Mouse (Mus musculus) gonadal fat pad, adult 2 months (tissue): ENCODE measurements around the gene Cux2. TPM values are rescaled to one million over a fixed set of nuclear protein-coding genes. Genes with fewer than 3 reads are reported as not detected.
"Not testable (repeated sequence)": the region's sequence is repeated elsewhere in the genome, so short reads cannot be mapped to it uniquely, and the experiment has no call there.

Experiments used
- DNase-seq: peaks from one replicate; pipeline ENCODE4 v3.0.0-alpha.2; 2012; ENCODE audit warnings: low read depth
- polyA plus RNA-seq: library from polyadenylated mRNA; depleted of rRNA; stranded (reverse); fragments of >200 nt; gene quantifications from 2 replicates; pipeline ENCODE4 v1.2.3, GENCODE M21; 2012

Cux2 gene
- polyA plus RNA-seq, 1 experiment, result 2.5 TPM

DNA sequence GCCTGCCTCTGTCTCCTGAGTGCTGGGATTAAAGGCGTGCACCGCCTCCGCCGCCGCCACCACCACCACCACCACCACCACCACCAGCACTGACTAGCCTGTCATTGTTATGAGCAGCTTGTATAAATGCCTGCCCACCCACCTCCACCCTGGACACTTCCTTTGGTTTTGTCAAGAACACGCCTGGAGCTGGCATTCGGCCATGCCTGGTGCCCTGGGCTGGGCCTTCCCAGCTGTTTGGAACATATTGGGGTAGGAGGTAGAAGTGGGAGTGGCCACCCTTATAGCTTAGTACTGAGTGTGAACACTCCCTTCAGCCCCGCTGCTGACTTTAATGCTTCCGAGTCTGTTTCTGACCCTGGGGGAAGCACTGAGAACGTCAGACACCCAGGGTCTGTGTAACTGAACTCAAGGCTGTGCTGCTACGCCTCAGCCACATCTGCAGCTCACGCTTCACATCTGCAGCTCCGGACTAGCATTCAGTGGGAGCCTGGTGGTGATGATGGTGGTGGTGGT lies 178.3 kb downstream of the Cux2 start:
- DNase-seq, result no peak

DNA sequence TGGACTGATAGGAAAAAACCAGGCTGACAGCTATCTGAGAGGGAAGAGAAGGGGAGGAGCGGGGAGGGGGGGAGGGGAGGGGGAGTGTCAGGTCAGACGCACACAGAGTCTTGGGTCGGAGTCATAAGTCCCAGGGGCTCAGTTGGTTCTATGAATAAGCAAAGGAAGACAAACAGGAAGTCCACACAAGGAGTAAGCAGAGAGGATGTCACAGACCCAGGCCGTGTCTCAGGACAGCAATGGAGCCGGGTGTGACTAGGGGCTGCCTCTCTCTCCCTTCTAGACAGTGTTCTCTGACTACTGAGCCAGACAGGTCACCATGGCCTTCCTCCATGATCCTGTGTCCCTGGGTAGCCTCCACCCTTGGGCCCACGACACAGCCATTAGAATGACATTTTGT lies 179.1 kb downstream of the Cux2 start:
- DNase-seq, result no peak

DNA sequence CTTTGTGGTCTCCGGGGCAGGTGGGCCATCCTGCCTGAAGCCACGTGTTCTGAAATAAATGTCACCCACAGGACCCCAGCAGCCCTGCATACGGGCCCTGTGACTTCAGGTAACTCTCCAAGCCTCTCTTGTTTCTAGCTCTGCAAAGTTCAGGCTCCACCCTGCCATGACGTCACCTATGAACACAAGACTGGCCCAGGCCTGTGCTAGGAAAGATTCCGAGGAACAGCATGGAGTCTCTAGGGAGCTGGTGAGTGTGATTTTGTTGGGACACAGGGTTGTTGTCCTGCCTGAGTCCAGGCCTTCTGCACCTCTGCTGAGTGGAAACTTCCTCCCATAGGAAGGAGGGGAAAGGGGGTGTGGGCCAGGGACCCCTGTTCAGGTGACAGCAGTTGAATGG lies 181.9 kb downstream of the Cux2 start:
- DNase-seq, result no peak

DNA sequence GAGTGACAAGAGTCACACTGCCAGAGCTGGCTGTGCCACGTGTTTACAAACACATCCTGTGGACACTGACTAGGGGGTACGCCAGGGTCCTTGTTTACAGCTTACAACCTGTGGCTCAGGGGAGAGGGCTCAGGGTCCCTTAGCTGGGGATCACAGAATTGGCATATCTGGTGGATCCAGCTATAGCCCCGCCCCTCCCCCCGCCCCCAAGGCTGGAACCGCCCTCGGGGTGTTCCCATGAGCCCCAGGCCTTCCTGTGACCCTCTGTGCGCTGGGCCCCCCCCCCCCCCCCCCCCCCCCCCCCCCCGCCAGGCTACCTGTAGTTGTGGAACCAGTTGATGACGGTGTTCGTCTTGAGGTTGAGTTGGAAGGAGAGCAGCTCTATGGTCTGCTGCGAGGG lies 185.6 kb downstream of the Cux2 start:
- no peak for DNase-seq

DNA sequence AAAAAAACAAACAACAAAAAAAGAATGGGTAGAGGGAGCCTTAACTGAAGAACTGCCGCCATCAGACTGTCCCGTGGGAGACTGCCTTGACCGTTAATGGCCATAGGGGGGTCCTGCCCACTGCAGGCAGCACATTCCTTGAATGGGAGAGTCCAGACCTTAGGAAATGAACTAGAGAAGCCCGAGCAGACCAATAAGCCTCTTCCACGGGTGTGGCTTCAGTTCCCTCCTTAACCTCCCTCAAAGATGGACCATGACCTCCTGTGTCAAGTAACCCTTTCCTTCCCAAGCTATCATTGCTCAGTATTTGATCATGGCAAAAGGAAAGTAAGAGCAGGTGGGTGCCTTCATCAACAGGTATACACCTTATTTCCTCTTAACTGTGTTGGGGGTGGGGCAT lies 187.9 kb downstream of the Cux2 start:
- DNase-seq, result no peak

DNA sequence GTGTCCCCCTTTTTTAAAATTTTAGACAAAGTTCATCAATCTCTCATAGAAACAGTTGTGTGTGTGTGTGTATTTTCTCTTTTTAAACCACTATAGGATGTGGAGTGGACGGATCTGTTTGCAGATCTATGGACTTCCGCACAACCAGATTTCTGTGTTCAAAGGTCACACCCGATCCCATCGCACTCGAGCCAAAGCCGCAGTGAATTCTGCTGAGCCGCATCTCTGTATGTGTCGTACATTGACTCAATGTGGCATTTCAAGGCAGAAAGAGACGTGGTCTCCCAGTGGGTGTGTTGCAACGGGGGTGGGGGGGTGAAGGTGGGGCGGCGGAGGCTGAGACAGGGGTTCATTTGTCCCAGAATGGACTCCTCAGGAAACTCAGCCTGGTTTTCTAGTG lies 191.5 kb downstream of the Cux2 start:
- no peak for DNase-seq

DNA sequence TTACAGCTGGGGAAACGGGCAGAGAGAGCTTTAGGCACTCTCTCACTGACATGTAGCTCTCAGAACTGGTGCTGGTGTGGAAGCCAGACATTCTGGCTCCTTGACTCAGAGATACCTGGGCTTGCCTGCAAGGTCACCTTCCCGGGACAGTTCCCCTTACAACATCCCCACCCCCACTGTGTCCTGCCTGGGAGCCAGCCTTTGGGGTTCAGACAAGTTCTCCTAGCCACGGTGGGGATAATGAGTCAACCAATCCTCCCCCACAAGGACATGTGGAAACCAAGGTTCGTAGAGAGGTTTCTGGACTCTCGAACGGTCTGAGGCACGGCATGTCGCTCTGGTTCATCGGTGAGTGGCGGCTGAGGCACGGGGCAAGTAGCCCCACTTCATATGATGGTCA lies 193.2 kb downstream of the Cux2 start:
- DNase-seq, result no peak

DNA sequence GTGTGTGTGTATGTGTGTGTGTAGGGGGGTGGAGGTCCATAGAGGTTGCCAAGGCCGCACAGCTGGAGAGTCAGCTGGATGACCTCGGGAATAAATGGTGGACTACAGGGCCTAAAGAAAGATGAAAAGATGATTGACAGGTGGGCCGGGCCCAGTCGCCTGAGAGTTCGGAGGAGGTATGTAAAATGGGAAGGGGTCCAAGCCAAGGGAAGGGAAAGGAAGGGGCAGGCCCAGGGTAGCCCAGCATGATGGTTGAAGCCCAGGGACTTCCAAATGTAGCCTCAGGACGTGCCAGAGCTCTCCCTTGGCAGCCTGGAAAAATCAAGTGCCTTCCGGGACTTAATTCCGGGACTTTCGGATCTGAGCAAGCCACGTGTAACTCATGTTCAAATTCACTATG lies 195.1 kb downstream of the Cux2 start:
- DNase-seq, result no peak

DNA sequence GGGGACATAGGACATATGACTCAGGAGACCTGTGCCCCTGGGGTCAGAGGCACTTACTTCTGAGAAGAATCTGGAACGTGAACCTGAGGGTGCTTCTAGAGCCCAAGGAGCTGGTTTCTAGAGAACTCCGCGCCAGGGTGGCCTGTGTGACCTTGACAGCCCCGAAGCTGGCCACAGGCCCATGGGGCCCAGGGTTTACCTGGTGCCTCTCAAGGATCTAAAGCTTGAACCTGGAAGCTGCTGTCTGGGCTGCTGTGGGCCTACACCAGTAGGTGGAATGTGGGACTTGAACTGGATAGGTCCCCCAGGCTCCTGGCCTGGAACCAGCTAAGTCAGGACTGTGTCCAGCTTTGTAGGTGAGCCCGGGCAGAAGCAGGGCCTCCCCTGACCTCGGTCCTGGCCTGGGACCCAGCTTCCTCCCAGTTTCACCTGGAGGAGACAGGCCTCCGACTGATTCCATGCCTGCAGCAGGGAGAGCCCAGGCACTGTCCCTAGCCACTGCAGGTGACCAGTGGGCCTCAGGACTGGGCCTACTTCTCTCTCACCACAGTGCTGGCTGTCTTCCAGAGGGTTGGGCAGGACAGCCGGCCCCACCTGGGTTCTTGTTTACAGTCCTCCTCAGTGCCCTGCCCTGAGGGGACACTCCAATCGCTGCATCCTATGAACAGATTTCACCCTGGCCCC lies 196.4 kb downstream of the Cux2 start:
- no peak for DNase-seq

DNA sequence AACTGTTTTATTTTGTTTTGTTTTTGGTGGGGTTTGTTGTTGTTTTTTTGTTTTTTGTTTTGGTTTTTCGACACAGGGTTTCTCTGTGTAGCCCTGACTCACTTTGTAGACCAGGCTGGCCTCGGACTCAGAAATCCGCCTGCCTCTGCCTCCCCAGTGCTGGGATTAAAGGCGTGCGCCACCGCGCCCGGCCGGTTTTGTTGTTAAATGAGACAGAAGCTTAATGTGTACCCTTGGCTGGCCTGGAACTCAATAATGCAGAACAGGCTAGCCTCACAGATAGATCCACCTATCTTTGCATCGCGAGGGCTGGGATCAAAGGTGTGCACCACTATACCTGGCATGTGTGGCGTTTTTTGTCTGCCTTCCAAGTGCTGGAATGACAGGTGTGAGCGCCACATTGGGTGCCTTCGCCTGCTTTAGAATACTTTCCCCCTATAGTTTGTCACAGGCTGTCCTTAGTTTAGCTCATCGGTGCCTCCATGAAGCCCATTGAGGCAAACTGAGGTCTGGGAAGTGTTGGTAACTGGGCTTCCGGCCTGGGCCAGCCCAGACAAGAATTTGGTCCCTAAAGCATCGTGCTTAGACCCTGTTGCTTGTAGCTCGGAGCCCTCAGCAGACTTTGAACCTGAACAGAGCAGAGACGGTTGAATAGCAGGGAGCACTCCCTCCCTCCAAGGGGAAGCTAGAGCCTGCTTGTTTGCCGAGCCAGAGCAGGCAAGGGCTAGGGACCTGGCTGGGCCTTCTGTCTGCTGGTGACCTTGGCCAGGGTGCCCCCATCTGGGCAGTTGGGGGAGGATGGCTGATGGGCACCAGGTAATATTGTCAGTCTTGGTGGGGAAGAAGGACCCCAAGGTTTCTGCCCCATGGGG lies 200.2 kb downstream of the Cux2 start:
- DNase-seq, result no peak

DNA sequence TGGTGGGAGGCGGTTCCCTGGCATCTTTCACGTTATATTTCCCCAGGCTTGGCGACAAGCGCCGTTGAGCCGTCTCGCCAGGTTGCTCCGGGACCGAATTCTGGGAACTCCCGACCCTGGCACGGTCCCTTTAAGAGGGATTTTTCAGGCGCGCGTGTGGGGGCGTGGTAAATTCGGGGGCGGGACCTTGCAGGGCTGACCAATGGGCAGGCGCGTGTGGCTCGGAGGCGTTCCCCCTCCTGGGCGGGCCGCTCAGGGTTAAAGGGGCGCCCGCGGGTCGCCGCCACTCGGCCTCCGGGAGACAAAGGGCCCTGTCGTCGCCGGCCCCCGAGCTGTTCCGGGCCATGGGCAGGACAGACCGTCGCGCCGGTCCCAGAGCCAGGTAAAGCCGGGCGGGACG lies 201.2 kb downstream of the Cux2 start, which contains the start of gene Pheta1:
Pheta1 (plus strand) TSS at position 242 of the 400 bp plus-strand sequence.
- no peak for DNase-seq

DNA sequence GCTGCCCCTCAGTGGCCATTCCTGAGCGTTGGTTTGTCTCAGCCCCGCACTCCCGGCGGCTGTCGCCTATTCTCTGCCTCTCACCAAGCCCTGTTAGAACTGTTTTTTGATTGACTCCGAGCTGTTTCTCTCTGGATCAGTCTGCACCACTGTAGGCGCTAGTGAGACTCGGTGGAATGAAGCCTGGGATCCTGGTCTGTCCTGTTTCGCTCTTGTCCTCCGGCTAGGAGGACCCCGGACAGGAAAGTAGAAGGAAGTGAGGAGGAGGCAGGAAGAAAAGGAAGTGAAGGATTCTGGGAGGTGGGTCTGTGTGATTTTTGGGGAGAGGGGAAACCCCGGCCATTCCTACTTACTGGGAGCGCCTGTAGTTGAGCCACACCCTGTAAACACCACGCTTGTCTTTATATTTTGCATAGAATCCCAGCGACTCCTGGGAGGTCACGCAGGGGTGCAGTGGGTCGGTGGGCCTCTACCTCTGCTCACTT lies 201.8 kb downstream of the Cux2 start:
- DNase-seq, result no peak

DNA sequence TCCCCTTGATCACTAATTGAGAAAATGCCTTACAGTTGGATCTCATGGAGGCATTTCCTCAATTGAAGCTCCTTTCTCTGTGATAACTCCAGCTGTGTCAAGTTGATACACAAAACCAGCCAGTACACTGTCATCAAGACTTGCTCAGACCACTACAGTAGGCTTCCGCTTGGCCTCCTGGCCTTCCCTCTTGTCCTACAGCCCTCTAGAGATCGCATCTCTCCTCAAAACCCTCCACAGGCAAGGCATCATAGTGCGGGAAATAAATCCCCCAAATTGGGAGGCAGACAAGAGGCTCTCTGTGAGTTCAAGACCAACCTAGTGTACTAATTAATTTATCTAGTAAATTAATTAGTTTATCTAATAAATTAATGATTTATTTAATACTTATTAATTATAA lies 202.6 kb downstream of the Cux2 start:
- not testable (repeated sequence) for DNase-seq

DNA sequence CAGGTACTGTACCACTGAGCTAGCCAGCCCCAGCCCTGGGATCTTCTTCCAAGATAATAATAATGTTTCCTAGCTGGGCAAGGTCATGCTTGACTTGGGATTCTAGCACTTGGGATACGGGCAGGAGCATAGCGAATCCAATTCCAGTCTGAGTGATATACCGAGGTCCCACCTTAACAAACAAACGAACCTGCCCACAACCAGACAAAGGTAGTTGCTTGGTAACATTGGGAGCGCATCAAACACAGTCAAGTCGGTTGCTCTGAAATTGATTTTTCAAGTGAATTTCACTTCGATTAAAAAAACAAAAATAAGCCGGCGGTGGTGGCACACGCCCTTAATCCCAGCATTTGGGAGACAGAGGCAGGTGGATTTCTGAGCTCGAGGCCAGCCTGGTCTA lies 203.6 kb downstream of the Cux2 start:
- DNase-seq, result no peak

DNA sequence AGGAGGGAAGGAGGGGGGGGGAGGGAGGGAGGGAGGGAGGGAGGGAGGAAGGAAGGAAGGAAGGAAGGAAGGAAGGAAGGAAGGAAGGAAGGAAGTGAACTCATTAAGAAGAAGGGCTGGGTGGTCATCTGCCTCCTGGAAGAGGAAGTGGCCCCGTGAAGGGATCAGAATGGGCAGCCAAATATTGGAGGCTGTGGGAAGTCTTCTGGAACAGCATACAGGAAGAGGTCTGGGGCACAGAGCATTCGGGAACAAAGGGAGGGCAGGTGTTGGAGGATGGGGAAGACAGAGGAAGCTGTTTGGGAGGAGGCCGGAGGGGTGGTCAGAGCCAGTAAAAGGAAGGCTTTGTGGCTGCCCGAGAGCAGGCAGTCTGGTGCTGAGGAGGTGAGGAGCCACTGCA lies 204.5 kb downstream of the Cux2 start:
- DNase-seq, result no peak

DNA sequence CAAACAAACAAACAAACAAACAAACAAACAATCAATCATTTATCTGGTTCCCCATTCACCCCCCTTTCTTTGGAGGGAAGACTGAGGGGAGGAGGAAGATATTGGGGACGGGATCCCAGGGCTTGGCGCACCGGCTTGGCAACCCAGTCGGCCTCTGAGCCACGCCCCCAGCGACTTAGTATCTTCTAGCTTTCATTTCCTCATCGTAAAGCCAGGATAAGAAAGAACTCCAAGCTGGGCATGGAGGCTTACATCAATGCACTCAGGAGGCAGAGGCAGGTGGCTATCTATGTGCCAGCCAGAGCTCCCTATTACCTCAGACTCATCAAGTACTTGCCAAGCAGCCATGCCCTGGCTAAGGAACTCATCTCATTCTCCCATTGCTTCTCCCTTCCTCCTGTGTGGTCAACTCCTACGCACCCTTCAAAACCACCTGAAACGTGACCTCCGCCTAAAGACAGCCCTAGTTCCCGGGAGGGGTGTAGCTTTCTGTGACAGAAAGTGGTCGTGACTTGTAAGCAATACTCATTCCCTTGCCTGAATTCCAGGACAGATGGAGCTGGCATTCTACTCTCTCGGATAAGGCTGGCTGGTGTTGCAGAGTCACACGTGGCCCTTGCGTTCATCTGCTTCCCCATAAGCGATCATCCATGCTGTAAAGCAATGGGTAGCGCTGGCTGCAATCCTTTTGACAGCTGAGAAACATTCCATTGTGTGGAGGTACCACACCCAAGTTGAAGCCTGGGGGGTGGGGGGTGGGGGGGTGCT lies 206.6 kb downstream of the Cux2 start:
- DNase-seq, result no peak

DNA sequence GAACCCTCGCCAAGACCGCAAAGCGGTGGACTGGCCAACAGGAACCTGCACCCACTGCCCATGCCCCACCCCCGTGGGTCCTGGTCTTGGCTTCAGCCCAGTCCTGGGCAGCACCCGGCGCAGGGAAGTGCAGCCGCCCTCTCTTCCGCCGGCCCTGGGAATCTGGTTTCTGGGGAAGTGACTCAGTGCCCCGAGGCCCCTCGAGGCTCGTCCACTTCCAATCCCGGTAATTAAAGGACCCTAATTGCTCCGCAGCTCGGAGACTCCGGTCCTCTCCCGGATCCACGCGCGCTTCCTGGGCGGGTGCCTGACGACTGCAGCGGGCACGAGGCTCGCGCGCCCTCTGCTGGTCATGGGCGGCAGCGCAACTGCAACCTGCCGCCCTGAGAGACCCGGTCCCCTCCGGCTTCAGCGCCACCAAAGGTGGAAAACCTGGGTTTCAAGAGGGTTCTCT lies 207.2 kb downstream of the Cux2 start:
- no peak for DNase-seq

DNA sequence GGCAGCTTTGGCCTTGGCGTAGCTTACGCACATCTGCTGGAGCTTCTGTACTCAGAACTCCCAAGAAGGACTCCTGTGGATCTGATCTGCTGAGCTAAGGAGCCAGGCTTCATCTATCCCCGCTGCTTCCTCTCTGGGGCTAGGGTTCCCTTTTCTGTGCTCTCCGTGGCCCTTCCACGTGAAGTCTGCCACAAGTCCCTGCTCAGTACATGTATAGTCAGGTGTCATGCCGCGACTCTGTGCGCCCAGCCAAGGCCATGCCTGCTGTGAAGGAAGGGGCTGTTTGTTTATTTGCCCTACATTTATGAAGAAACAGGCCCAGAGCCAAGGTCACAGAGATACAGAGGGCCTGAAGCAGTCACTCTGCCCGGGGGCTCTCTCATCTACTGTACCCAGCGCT lies 207.9 kb downstream of the Cux2 start:
- no peak for DNase-seq

DNA sequence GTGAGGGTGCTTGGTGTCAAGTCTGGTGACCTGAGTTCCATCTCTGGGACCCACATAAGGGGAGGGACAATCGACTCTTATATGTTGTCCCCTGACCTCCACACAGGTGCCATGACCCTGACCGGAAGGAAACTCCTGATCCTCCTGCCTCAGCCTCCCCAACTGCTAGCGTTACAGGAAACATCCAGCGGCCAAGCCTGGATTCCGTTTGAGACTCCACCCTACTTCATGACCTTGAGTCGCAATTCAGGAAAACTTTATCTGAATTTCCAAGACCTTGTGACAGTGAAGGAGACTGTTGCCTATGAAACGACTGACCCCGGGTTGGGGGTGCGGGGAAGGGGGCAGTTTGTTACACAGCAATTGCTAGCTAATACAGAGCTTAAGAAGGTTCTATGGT lies 208.4 kb downstream of the Cux2 start:
- no peak for DNase-seq

DNA sequence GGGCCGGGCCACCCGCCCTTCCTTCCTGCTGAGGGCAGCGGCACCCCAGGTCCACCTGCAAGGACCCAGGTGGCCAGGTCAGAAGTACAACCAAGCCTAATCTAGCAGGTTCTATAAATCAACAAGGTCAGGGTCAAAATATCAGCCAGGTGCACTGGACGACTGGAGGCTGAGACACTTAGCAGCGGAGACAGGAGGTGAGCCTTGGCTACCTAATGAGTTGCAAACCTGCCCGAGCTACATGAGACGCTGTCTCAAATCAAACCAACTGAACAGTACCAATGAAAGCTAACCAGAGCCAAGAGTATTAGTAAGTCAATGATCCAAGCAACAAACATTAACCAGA lies 210.8 kb downstream of the Cux2 start:
- no peak for DNase-seq

DNA sequence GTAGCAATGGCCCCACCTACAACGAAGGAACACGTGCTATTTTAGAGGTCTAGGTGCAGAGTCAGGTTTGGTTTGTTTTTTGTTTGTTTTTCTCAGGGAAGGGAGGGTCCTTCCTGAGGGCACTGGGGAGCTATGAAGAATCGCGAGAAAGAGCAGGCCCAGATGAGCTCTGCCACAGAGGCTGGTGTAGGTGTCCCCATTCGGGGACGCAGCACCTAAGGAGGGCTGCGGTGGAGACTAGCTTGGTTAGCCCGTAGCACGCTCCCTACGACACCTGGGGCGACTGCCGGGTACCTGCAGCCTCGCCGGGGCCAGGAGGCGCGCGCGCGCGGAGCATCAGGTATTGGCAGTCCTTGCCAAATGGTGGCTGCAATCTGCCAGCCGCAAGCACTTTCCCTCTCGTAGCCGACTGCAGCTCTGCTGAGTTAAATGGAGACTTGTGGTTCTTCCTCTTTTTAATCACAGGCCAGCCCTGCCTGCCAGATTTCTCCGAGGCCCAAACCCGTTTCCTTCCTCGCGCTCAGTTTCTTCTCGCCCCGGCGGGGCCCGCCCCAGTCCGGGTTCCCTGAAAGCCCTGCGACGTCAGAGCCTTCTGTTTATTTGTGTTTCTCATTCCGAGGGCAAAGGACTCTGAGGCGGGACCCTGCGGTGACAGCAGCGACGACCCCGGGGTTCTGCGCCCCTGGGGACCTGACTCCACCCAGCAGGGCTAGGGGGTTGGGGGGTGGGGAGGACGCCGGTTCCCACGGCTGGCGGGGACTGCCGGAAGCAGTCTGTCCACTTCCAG lies 211.4 kb downstream of the Cux2 start:
- DNase-seq, result no peak
